Mouse (Mus musculus) megakaryocyte, embryonic 14.5 days (primary cell): ENCODE measurements around the gene B230118H07Rik.

Experiments
- FLI1 ChIP-seq: IDR thresholded peaks from 2 replicates; pipeline ENCODE4 v1.6.1; 2012; ENCODE audit warnings: low read length, inconsistent platforms, mixed read lengths
- GATA1 ChIP-seq: IDR thresholded peaks from 3 replicates; pipeline ENCODE4 v1.6.1; 2012; ENCODE audit warnings: mixed read lengths, low read length, inconsistent platforms, borderline replicate concordance

- TF ChIP-seq FLI1 = no peak
- no peak for TF ChIP-seq GATA1
These were observed 97.0 kb downstream of the B230118H07Rik start for GRCm38 (mm10) chr2:101552301-101552700.
